Mouse (Mus musculus): Measurements from ENCODE around the gene Timm9. TPM values are rescaled to one million over a fixed set of nuclear protein-coding genes. Genes with fewer than 3 reads are reported as not detected.

Timm9 gene
- 63.3 and 65.5 TPM in 2 replicates for polyA plus RNA-seq (2015; fragmentation: Nextera tagmentation; extraction: Ambion mirVana)

DNA sequence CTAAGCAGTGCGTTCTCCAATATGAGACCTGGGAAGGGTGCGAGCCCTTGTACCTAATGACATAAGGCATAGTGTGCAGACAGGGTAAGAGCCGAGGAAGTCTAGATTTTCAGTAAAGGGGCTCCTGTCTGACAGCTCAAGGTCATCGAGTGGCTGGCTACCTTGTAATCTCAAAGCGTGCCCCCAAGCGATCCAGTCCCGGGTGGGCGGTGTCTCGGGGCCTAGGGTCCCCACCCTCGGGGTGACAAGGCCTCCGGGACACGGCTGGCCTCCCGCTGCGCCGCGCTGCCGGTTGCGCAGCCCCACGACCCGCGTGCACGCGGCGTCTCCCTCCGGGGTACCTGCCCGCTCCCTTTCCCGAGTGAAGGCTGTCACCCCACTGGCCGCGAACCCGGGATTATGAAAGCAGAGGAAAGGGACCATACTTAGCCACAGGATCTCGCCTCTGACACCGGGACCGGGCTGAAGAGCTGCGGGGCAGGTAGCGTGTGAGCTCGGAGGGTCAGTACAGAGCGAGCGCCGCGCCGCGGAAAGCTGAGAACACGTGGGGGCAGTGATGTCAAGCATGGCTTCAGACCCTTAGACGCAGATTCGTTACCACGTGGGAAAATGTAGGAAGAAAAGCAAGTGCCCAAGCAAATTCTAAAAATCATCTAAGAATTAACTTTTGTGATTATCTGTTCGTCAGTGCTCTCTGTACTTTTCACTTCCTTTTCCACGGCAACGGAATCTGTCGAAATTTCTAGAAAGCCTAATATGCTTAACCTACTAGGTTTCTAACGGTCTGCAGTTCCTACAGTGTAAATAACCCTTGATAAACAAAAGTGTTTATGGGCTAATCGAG is at the start of gene Timm9, which contains the start of gene 2700049A03Rik:
Gene Timm9, minus strand, starts transcription at position 555 of the 844 bp plus-strand sequence.
Gene 2700049A03Rik, plus strand, starts transcription at position 719 of the 844 bp plus-strand sequence.

DNA sequence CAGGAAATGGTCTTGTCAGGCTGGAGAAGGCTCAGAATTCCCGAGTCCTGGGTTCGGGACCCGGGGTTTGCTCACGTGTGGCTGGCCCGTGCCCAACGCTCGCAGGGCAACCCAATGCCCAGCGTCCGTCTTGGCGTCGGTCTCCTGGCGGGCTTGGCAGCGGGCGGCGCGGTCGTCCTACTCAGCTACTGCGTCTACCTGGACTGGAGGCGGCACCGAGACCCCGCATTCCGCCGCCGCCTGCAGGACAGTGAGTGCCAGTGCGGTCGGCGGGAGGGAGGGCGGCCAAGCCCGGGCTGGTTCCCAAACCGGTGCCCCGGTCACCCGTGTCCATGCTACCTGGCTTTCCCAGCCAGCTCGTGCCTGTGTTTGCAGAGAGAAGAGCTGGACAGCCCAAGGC is 25.2 kb downstream of the Timm9 start, which contains the start of gene Tomm20l:
Gene Tomm20l, plus strand, starts transcription at position 98 of the 400 bp plus-strand sequence.

Other genes starting within 250 kb of the Timm9 start
- gene Actr10, start 198.8 kb downstream of the Timm9 start, polyA plus RNA-seq (2015; fragmentation: Nextera tagmentation; extraction: Ambion mirVana): 178 and 190 TPM in 2 replicates
- gene Psma3, start 162.1 kb downstream of the Timm9 start, polyA plus RNA-seq (2015; fragmentation: Nextera tagmentation; extraction: Ambion mirVana): 583 and 656 TPM in 2 replicates
- 18.0 and 20.2 TPM in 2 replicates for gene Arid4a, start 120.7 kb downstream of the Timm9 start, polyA plus RNA-seq (2015; fragmentation: Nextera tagmentation; extraction: Ambion mirVana)
- not detected in 2 replicates for gene Tomm20l, start 25.3 kb downstream of the Timm9 start, polyA plus RNA-seq (2015; fragmentation: Nextera tagmentation; extraction: Ambion mirVana)
- 4.0 and 5.1 TPM in 2 replicates for gene 2700049A03Rik, start 164 bp upstream of the Timm9 start, polyA plus RNA-seq (2015; fragmentation: Nextera tagmentation; extraction: Ambion mirVana)
- gene Dact1, start 173.2 kb upstream of the Timm9 start, polyA plus RNA-seq (2015; fragmentation: Nextera tagmentation; extraction: Ambion mirVana): 7.6 and 7.8 TPM in 2 replicates

All from skeletal muscle tissue, postnatal 0 days (tissue).